Mouse (Mus musculus) CH12.LX (cell line): ENCODE measurements at regions not wholly inside any gene's neighbourhood (a gene's known extent, or its start where the extent isn't known, plus 50 kb on each side); places are given as distances from the start of the nearest gene placed in this dataset.

Experiments used
- DNase-seq: peaks from one replicate; pipeline ENCODE4 v3.0.0-alpha.2; 2013; ENCODE audit errors: extremely low read depth
- H3K27ac ChIP-seq: 2 replicates; pipeline ENCODE4 v1.5.1; 2012; ENCODE audit warnings: low read depth, mild to moderate bottlenecking, control low read depth, moderate library complexity; ENCODE audit not compliant: insufficient read depth
- H3K27me3 ChIP-seq: replicated peaks from 2 replicates; pipeline ENCODE3; 2012; ENCODE audit warnings: inconsistent platforms
- H3K36me3 ChIP-seq, 2 experiments: replicated peaks in 1 of 2; 2 replicates each; pipeline versions ENCODE3 to v1.6.1; 2012; ENCODE audit warnings: inconsistent platforms in 1 of 2, low read length in 1 of 2, mild to moderate bottlenecking in 1 of 2, mixed read lengths in 1 of 2, moderate library complexity in 1 of 2; ENCODE audit not compliant: control insufficient read depth in 1 of 2, insufficient read depth in 1 of 2
- H3K4me1 ChIP-seq, 2 experiments: 2 replicates each; pipeline ENCODE4 v1.6.1; 2012; ENCODE audit warnings: inconsistent platforms in 1 of 2, moderate library complexity in 1 of 2; ENCODE audit not compliant: insufficient read depth in 2 of 2, control insufficient read depth in 1 of 2
- H3K4me2 ChIP-seq: 2 replicates; pipeline ENCODE4 v1.6.1; 2012; ENCODE audit warnings: low read depth, mild to moderate bottlenecking, control low read depth; ENCODE audit not compliant: poor library complexity, insufficient read depth, severe bottlenecking
- H3K4me3 ChIP-seq, 3 experiments: fragments of 150-350 bp in 1 of 3; sonication (generic) in 1 of 3; replicated peaks in 1 of 3; 2 replicates each; pipeline versions ENCODE3 to v1.5.1; 2011 to 2012; ENCODE audit warnings: low read depth in 2 of 3, low read length in 2 of 3, mild to moderate bottlenecking in 2 of 3, moderate library complexity in 2 of 3, control low read depth in 1 of 3, improper control_type of control experiment in 1 of 3, inconsistent platforms in 1 of 3, mixed read lengths in 1 of 3; ENCODE audit not compliant: poor library complexity in 1 of 3
- H3K79me2 ChIP-seq: replicated peaks from 2 replicates; pipeline ENCODE4 v1.6.1; 2012; ENCODE audit warnings: mild to moderate bottlenecking, moderate library complexity; ENCODE audit not compliant: control insufficient read depth, poor library complexity, insufficient read depth, severe bottlenecking; ENCODE audit errors: extremely low read depth
- H3K9ac ChIP-seq: 2 replicates; pipeline ENCODE4 v1.6.1; 2012; ENCODE audit warnings: low read depth, mild to moderate bottlenecking, control low read depth, moderate library complexity; ENCODE audit not compliant: insufficient read depth
- H3K9me3 ChIP-seq: replicated peaks from 2 replicates; pipeline ENCODE3; 2012; ENCODE audit warnings: low read length, inconsistent platforms, mixed read lengths
- BHLHE40 ChIP-seq: IDR thresholded peaks from 2 replicates; pipeline ENCODE4 v1.6.1; 2011; ENCODE audit warnings: mild to moderate bottlenecking, low read depth, low read length, improper control_type of control experiment
- CHD1 ChIP-seq: IDR thresholded peaks from 2 replicates; pipeline ENCODE4 v1.6.1; 2012; ENCODE audit warnings: low read depth, low read length, improper control_type of control experiment, inconsistent platforms
- CHD2 ChIP-seq: IDR thresholded peaks from 2 replicates; pipeline ENCODE4 v1.6.1; 2011; ENCODE audit warnings: low read length, improper control_type of control experiment
- CTCF ChIP-seq, 2 experiments: IDR thresholded peaks in 1 of 2; conservative IDR thresholded peaks in 1 of 2; 2 replicates each; pipeline ENCODE4 v1.5.1; 2011 to 2012; ENCODE audit warnings: low read depth in 2 of 2, low read length in 2 of 2, improper control_type of control experiment in 1 of 2, inconsistent platforms in 1 of 2, mild to moderate bottlenecking in 1 of 2, moderate library complexity in 1 of 2
- ELF1 ChIP-seq: IDR thresholded peaks from 2 replicates; pipeline ENCODE4 v1.6.1; 2014; ENCODE audit warnings: low read depth, mild to moderate bottlenecking, inconsistent platforms, low read length, improper control_type of control experiment
- EP300 ChIP-seq: IDR thresholded peaks from 2 replicates; pipeline ENCODE4 v1.6.1; 2011; ENCODE audit warnings: low read length, improper control_type of control experiment
- ETS1 ChIP-seq: conservative IDR thresholded peaks from 2 replicates; pipeline ENCODE4 v1.6.1; 2012; ENCODE audit warnings: low read depth, mild to moderate bottlenecking, inconsistent platforms, low read length, improper control_type of control experiment, moderate library complexity
- GABPA ChIP-seq: IDR thresholded peaks from 2 replicates; pipeline ENCODE4 v1.6.1; 2012; ENCODE audit warnings: low read depth, low read length, improper control_type of control experiment, inconsistent platforms; ENCODE audit not compliant: insufficient replicate concordance
- HCFC1 ChIP-seq: IDR thresholded peaks from 2 replicates; pipeline ENCODE4 v1.6.1; 2012; ENCODE audit warnings: low read depth, mild to moderate bottlenecking, inconsistent platforms, low read length, improper control_type of control experiment
- IRF4 ChIP-seq: IDR thresholded peaks from 2 replicates; pipeline ENCODE4 v1.6.1; 2014; ENCODE audit warnings: low read depth, mild to moderate bottlenecking, inconsistent platforms, low read length, improper control_type of control experiment
- JUN ChIP-seq: IDR thresholded peaks from 2 replicates; pipeline ENCODE4 v1.6.1; 2011; ENCODE audit warnings: low read depth, mild to moderate bottlenecking, low read length, improper control_type of control experiment, moderate library complexity; ENCODE audit not compliant: insufficient read depth
- JUND ChIP-seq: conservative IDR thresholded peaks from 2 replicates; pipeline ENCODE4 v1.6.1; 2011; ENCODE audit warnings: low read depth, low read length, improper control_type of control experiment
- KAT2A ChIP-seq: IDR thresholded peaks from 2 replicates; pipeline ENCODE4 v1.6.1; 2012; ENCODE audit warnings: low read length, improper control_type of control experiment, inconsistent platforms; ENCODE audit not compliant: insufficient replicate concordance
- MAFK ChIP-seq: IDR thresholded peaks from 2 replicates; pipeline ENCODE4 v1.6.1; 2011; ENCODE audit warnings: low read length, improper control_type of control experiment; ENCODE audit not compliant: insufficient replicate concordance
- MXI1 ChIP-seq: IDR thresholded peaks from 2 replicates; pipeline ENCODE4 v1.6.1; 2011; ENCODE audit warnings: mild to moderate bottlenecking, low read depth, low read length, improper control_type of control experiment
- NELFE ChIP-seq: IDR thresholded peaks from 2 replicates; pipeline ENCODE4 v1.6.1; 2011; ENCODE audit warnings: low read depth, low read length, improper control_type of control experiment
- PAX5 ChIP-seq: IDR thresholded peaks from 2 replicates; pipeline ENCODE4 v1.6.1; 2012; ENCODE audit warnings: low read length, inconsistent platforms, mixed read lengths
- POLR2A ChIP-seq: IDR thresholded peaks from 2 replicates; pipeline ENCODE4 v1.6.1; 2011; ENCODE audit warnings: low read depth, mild to moderate bottlenecking, improper control_type of control experiment, low read length
- RAD21 ChIP-seq: IDR thresholded peaks from 2 replicates; pipeline ENCODE4 v1.6.1; 2011; ENCODE audit warnings: low read depth, mild to moderate bottlenecking, low read length, improper control_type of control experiment, moderate library complexity
- RCOR1 ChIP-seq: conservative IDR thresholded peaks from 2 replicates; pipeline ENCODE4 v1.6.1; 2012; ENCODE audit warnings: low read depth, mild to moderate bottlenecking, inconsistent platforms, low read length, improper control_type of control experiment
- SIN3A ChIP-seq: IDR thresholded peaks from 2 replicates; pipeline ENCODE4 v1.6.1; 2012; ENCODE audit warnings: low read length, improper control_type of control experiment, inconsistent platforms
- TBP ChIP-seq: conservative IDR thresholded peaks from 2 replicates; pipeline ENCODE4 v1.6.1; 2011; ENCODE audit warnings: low read depth, low read length, improper control_type of control experiment
- TCF12 ChIP-seq: IDR thresholded peaks from 2 replicates; pipeline ENCODE4 v1.6.1; 2014; ENCODE audit warnings: low read depth, mild to moderate bottlenecking, inconsistent platforms, low read length, improper control_type of control experiment
- UBTF ChIP-seq: IDR thresholded peaks from 2 replicates; pipeline ENCODE4 v1.6.1; 2012; ENCODE audit warnings: low read depth, mild to moderate bottlenecking, inconsistent platforms, low read length, improper control_type of control experiment, moderate library complexity
- USF2 ChIP-seq: conservative IDR thresholded peaks from 2 replicates; pipeline ENCODE4 v1.6.1; 2011; ENCODE audit warnings: low read depth, low read length, improper control_type of control experiment
- ZKSCAN1 ChIP-seq: IDR thresholded peaks from 2 replicates; pipeline ENCODE4 v1.6.1; 2012; ENCODE audit warnings: low read depth, inconsistent platforms, low read length, improper control_type of control experiment, borderline replicate concordance
- ZMIZ1 ChIP-seq: IDR thresholded peaks from 2 replicates; pipeline ENCODE4 v1.6.1; 2012; ENCODE audit warnings: low read depth, mild to moderate bottlenecking, inconsistent platforms, low read length, improper control_type of control experiment
- ZNF384 ChIP-seq: IDR thresholded peaks from 2 replicates; pipeline ENCODE4 v1.6.1; 2012; ENCODE audit warnings: low read depth, low read length, improper control_type of control experiment, inconsistent platforms
- dilution Hi-C: fragments of 300-500 bp; cut with MboI; formaldehyde crosslinking; loops from 2 replicates; pipeline ENCODE4 v1.14.3; 2020; ENCODE audit warnings: low sequenced_read_pairs; ENCODE audit not compliant: extremely low pct_unique_long_range_greater_than_20kb, extremely low pct_ligation_motif_present
- in situ Hi-C: fragments of 300-500 bp; cut with MboI; formaldehyde crosslinking; loops from 3 replicates; pipeline ENCODE4 v1.14.3; 2019; ENCODE audit warnings: low sequenced_read_pairs, low pct_ligation_motif_present, low pct_unique_long_range_greater_than_20kb, mixed read lengths

- H3K9ac ChIP-seq: no peak overlapping the region
- no peaks in the 10 kb centered on the region for H3K79me2 ChIP-seq
- H3K4me1 ChIP-seq: no peaks in the 10 kb centered on the region
- H3K4me2 ChIP-seq: no peak overlapping the region
- no peaks in the 10 kb centered on the region for H3K27me3 ChIP-seq
- dilution Hi-C loops (no loop called here), in situ Hi-C loops (no loop called here)
- no peaks in the 10 kb centered on the region for H3K36me3 ChIP-seq
- no peak for TF ChIP-seq NELFE
- TF ChIP-seq SIN3A: no peak
- TF ChIP-seq ELF1: no peak
- TF ChIP-seq MAFK: no peak
- no peak for TF ChIP-seq CHD1
- no peak for TF ChIP-seq CHD2
- no peak for TF ChIP-seq GABPA
- no peak for TF ChIP-seq CTCF (conservative IDR thresholded peaks at IDR 0.05 in 1 of 2, IDR thresholded peaks at IDR 0.05 in 1 of 2; ENCODE audit: low read depth in 2 of 2, low read length in 2 of 2)
- TF ChIP-seq BHLHE40: no peak
- TF ChIP-seq TBP: no peak
- no peak for TF ChIP-seq RCOR1
- TF ChIP-seq JUN: no peak
- no peak for TF ChIP-seq UBTF
- TF ChIP-seq IRF4: no peak
- no peak for TF ChIP-seq HCFC1
- no peak for TF ChIP-seq POLR2A
- no peak for TF ChIP-seq JUND
- no peak for TF ChIP-seq TCF12
- TF ChIP-seq ZKSCAN1: no peak
- no peak for TF ChIP-seq PAX5
- no peak for DNase-seq
- H3K4me3 ChIP-seq: no peak overlapping the region
- no peak overlapping the region for H3K27ac ChIP-seq
- peaks cover 27% of the 10 kb centered on the region for H3K9me3 ChIP-seq
Measured at GRCm38 (mm10) chr5:51072146-51072545, 495.4 kb downstream of the Ppargc1a start.

GRCm38 (mm10) chr5:51069668-51070067 lies 497.9 kb downstream of the Ppargc1a start:
- Histone ChIP-seq H3K4me2 (no peak overlapping the region), H3K9me3 (peaks cover 27% of the 10 kb centered on the region), H3K4me3 (no peak overlapping the region), H3K9ac (no peak overlapping the region), H3K36me3 (no peaks in the 10 kb centered on the region), H3K27me3 (no peaks in the 10 kb centered on the region), H3K27ac (no peak overlapping the region), H3K4me1 (no peaks in the 10 kb centered on the region), H3K79me2 (no peaks in the 10 kb centered on the region)
- dilution Hi-C loops: no loop called here
- no peak for TF ChIP-seq CHD1
- TF ChIP-seq ELF1: no peak
- TF ChIP-seq GABPA: no peak
- TF ChIP-seq ZNF384: no peak
- TF ChIP-seq RAD21: no peak
- TF ChIP-seq MXI1: no peak
- no peak for TF ChIP-seq KAT2A
- no peak for TF ChIP-seq POLR2A
- no peak for TF ChIP-seq JUND
- TF ChIP-seq ETS1: no peak
- TF ChIP-seq USF2: no peak
- no peak for TF ChIP-seq EP300
- TF ChIP-seq UBTF: no peak
- no peak for TF ChIP-seq MAFK
- TF ChIP-seq ZMIZ1: no peak
- no peak for DNase-seq
- in situ Hi-C loops: no loop called here
